Mouse (Mus musculus): ENCODE data around the gene Gm13277. TPM values are rescaled to one million over a fixed set of nuclear protein-coding genes. Genes with fewer than 3 reads are reported as not detected.
"Not testable (repeated sequence)": the region's sequence is repeated elsewhere in the genome, so short reads cannot be mapped to it uniquely, and the experiment has no call there.

The Gm13277 gene
- not detected in 2 replicates for polyA plus RNA-seq (2014; fragmentation: Nextera tagmentation; extraction: Ambion mirVana)

- H3K36me3 ChIP-seq (ENCODE audit: control insufficient read depth, insufficient read depth, low read length); H3K27ac ChIP-seq (ENCODE audit: low read depth); H3K9ac ChIP-seq (ENCODE audit: low read length); H3K27me3 ChIP-seq (replicated peaks; ENCODE audit: control insufficient read depth, insufficient read depth, low read length); H3K9me3 ChIP-seq (ENCODE audit: control insufficient read depth, low read length); DNase-seq (ENCODE audit: low spot score); H3K4me2 ChIP-seq (ENCODE audit: low read length); H3K4me1 ChIP-seq (replicated peaks; ENCODE audit: control insufficient read depth, insufficient read depth, low read length); H3K4me3 ChIP-seq (ENCODE audit: low read depth, low read length); ATAC-seq (replicated peaks; ENCODE audit: low FRiP score, low TSS enrichment, low read depth): not testable (repeated sequence)
- 0% methylated on average over 3 of the region's 28 CpGs for WGBS
Measured at GRCm38 (mm10) chr4:88788402-88788801, at the start of gene Gm13277. TSS of gene Gm13277 (plus strand) at chr4:88788632.

DNA sequence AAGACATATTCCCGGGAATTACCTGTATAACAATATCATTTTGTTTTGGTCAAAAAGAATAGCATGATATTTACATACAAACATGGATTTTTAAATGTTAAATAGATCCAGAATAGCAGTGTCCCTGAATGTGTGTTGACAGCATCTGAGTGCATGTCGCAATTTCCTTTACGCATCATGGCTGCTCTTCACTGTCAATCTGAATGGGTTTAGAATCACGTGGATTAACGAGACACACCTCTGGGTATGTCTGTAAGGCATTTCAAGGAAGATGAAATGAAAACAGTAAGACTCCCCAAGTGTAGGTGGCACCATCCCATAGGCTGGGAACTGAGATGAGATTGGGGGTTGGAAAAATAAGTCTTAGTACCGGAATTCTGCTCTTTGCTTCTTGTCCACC is 49.4 kb upstream of the Gm13277 start:
- no peak for DNase-seq (ENCODE audit: low spot score)
- 89% methylated on average over 6 of the region's 6 CpGs for whole genome bisulfite sequencing
- H3K9ac ChIP-seq (ENCODE audit: low read length), result no peak overlapping the region
- H3K27me3 ChIP-seq (replicated peaks; ENCODE audit: control insufficient read depth, insufficient read depth, low read length), result no peaks in the 10 kb centered on the region
- no peak overlapping the region for H3K4me2 ChIP-seq (ENCODE audit: low read length)
- no peak overlapping the region for H3K4me3 ChIP-seq (ENCODE audit: low read depth, low read length)
- no peaks in the 10 kb centered on the region for H3K36me3 ChIP-seq (ENCODE audit: control insufficient read depth, insufficient read depth, low read length)
- H3K4me1 ChIP-seq (replicated peaks; ENCODE audit: control insufficient read depth, insufficient read depth, low read length), result peaks cover 7% of the 10 kb centered on the region; the same call in 1 of the 2 replicates
- no peak overlapping the region for H3K27ac ChIP-seq (ENCODE audit: low read depth)
- H3K9me3 ChIP-seq (ENCODE audit: control insufficient read depth, low read length), result no peaks in the 10 kb centered on the region
- no peak for ATAC-seq (replicated peaks; ENCODE audit: low FRiP score, low TSS enrichment, low read depth)

DNA sequence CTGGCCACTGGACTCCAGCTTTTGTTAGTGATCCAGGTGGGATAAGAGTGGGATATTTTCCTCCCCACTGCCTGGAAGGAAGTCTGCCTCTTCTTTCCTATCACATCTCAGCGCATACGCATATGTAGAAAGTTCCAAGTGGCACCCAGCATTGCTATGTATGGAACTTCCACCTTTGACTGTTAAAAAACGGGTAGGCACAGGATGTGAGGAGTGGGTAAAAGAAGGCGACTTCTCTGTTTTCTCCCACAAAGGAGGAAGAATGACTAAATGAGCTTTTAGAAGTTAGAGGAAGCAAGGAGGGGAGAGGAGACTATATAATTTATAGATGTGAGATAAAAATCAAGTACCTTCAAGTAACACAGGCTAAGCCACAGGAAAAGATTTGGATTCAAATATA is 47.0 kb upstream of the Gm13277 start:
- WGBS, result 92% methylated on average over 4 of the region's 4 CpGs
- H3K4me1 ChIP-seq (replicated peaks; ENCODE audit: control insufficient read depth, insufficient read depth, low read length), result peaks cover 7% of the 10 kb centered on the region; the same call in 1 of the 2 replicates

GRCm38 (mm10) chr4:88742771-88743371 is 45.6 kb upstream of the Gm13277 start:
- ATAC-seq (replicated peaks; ENCODE audit: low FRiP score, low TSS enrichment, low read depth), result no peak
- no peaks in the 10 kb centered on the region for H3K36me3 ChIP-seq (ENCODE audit: control insufficient read depth, insufficient read depth, low read length)

More for the DNA sequence above, 47.0 kb upstream of the Gm13277 start:
- Histone ChIP-seq H3K27me3 (replicated peaks; ENCODE audit: control insufficient read depth, insufficient read depth, low read length) (no peaks in the 10 kb centered on the region), H3K36me3 (ENCODE audit: control insufficient read depth, insufficient read depth, low read length) (no peaks in the 10 kb centered on the region), H3K9ac (ENCODE audit: low read length) (no peak overlapping the region), H3K4me3 (ENCODE audit: low read depth, low read length) (no peak overlapping the region), H3K9me3 (ENCODE audit: control insufficient read depth, low read length) (no peaks in the 10 kb centered on the region), H3K4me2 (ENCODE audit: low read length) (no peak overlapping the region), H3K27ac (ENCODE audit: low read depth) (no peak overlapping the region)
- DNase-seq (ENCODE audit: low spot score) (no peak), ATAC-seq (replicated peaks; ENCODE audit: low FRiP score, low TSS enrichment, low read depth) (no peak)

DNA sequence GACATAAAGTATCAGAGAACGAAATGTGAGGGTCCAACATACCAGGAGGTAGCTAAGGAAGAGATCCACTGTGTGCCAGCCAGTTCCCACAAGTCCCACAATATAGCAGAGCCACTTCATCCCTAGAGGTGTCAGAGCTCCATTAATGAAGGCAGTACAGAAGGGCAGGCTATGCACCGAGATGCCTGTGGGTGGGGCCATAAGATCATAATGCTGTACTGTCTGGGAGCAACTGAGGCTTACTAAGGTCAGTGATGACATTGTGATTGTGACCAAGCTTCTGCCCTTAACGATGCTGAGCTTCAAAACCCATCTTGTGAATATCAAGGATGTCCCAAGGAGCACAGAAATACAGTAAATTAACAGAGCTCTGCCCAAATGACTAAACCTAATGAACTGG is 44.2 kb upstream of the Gm13277 start:
- 78% methylated on average over 3 of the region's 3 CpGs for WGBS
- Histone ChIP-seq H3K9me3 (ENCODE audit: control insufficient read depth, low read length) (no peaks in the 10 kb centered on the region), H3K27me3 (replicated peaks; ENCODE audit: control insufficient read depth, insufficient read depth, low read length) (no peaks in the 10 kb centered on the region), H3K4me3 (ENCODE audit: low read depth, low read length) (no peak overlapping the region), H3K36me3 (ENCODE audit: control insufficient read depth, insufficient read depth, low read length) (no peaks in the 10 kb centered on the region), H3K4me1 (replicated peaks; ENCODE audit: control insufficient read depth, insufficient read depth, low read length) (peaks cover 7% of the 10 kb centered on the region; the same call in 1 of the 2 replicates), H3K4me2 (ENCODE audit: low read length) (no peak overlapping the region), H3K27ac (ENCODE audit: low read depth) (no peak overlapping the region), H3K9ac (ENCODE audit: low read length) (no peak overlapping the region)
- ATAC-seq (replicated peaks; ENCODE audit: low FRiP score, low TSS enrichment, low read depth), result no peak
- no peak for DNase-seq (ENCODE audit: low spot score)

More at GRCm38 (mm10) chr4:88742771-88743371, 45.6 kb upstream of the Gm13277 start:
- Histone ChIP-seq H3K4me1 (replicated peaks; ENCODE audit: control insufficient read depth, insufficient read depth, low read length) (peaks cover 7% of the 10 kb centered on the region; the same call in 1 of the 2 replicates), H3K9ac (ENCODE audit: low read length) (no peak overlapping the region), H3K9me3 (ENCODE audit: control insufficient read depth, low read length) (no peaks in the 10 kb centered on the region), H3K4me3 (ENCODE audit: low read depth, low read length) (no peak overlapping the region), H3K4me2 (ENCODE audit: low read length) (no peak overlapping the region), H3K27ac (ENCODE audit: low read depth) (no peak overlapping the region), H3K27me3 (replicated peaks; ENCODE audit: control insufficient read depth, insufficient read depth, low read length) (no peaks in the 10 kb centered on the region)
- WGBS, result 71% methylated on average over 7 of the region's 7 CpGs
- no peak for DNase-seq (ENCODE audit: low spot score)

- Histone ChIP-seq H3K27me3 (replicated peaks; ENCODE audit: control insufficient read depth, insufficient read depth, low read length) (no peaks in the 10 kb centered on the region), H3K9me3 (ENCODE audit: control insufficient read depth, low read length) (no peaks in the 10 kb centered on the region), H3K4me3 (ENCODE audit: low read depth, low read length) (no peak overlapping the region), H3K27ac (ENCODE audit: low read depth) (no peak overlapping the region), H3K4me1 (replicated peaks; ENCODE audit: control insufficient read depth, insufficient read depth, low read length) (no peaks in the 10 kb centered on the region), H3K4me2 (ENCODE audit: low read length) (no peak overlapping the region), H3K36me3 (ENCODE audit: control insufficient read depth, insufficient read depth, low read length) (no peaks in the 10 kb centered on the region), H3K9ac (ENCODE audit: low read length) (no peak overlapping the region)
- WGBS, result 54% methylated on average over 6 of the region's 6 CpGs
- no peak for DNase-seq (ENCODE audit: low spot score)
- ATAC-seq (replicated peaks; ENCODE audit: low FRiP score, low TSS enrichment, low read depth), result no peak
Measured at GRCm38 (mm10) chr4:88749926-88750325, 38.5 kb upstream of the Gm13277 start.

- not testable (repeated sequence) for H3K27me3 ChIP-seq (replicated peaks; ENCODE audit: control insufficient read depth, insufficient read depth, low read length); H3K36me3 ChIP-seq (ENCODE audit: control insufficient read depth, insufficient read depth, low read length); H3K4me1 ChIP-seq (replicated peaks; ENCODE audit: control insufficient read depth, insufficient read depth, low read length); H3K27ac ChIP-seq (ENCODE audit: low read depth); H3K9me3 ChIP-seq (ENCODE audit: control insufficient read depth, low read length); H3K4me3 ChIP-seq (ENCODE audit: low read depth, low read length); H3K4me2 ChIP-seq (ENCODE audit: low read length); H3K9ac ChIP-seq (ENCODE audit: low read length); DNase-seq (ENCODE audit: low spot score); ATAC-seq (replicated peaks; ENCODE audit: low FRiP score, low TSS enrichment, low read depth)
- WGBS, result 82% methylated on average over 15 of the region's 15 CpGs
Measured at GRCm38 (mm10) chr4:88754818-88755340, 33.6 kb upstream of the Gm13277 start, which contains the start of gene Gm13271. TSS of gene Gm13271 (plus strand) at chr4:88754868.

DNA sequence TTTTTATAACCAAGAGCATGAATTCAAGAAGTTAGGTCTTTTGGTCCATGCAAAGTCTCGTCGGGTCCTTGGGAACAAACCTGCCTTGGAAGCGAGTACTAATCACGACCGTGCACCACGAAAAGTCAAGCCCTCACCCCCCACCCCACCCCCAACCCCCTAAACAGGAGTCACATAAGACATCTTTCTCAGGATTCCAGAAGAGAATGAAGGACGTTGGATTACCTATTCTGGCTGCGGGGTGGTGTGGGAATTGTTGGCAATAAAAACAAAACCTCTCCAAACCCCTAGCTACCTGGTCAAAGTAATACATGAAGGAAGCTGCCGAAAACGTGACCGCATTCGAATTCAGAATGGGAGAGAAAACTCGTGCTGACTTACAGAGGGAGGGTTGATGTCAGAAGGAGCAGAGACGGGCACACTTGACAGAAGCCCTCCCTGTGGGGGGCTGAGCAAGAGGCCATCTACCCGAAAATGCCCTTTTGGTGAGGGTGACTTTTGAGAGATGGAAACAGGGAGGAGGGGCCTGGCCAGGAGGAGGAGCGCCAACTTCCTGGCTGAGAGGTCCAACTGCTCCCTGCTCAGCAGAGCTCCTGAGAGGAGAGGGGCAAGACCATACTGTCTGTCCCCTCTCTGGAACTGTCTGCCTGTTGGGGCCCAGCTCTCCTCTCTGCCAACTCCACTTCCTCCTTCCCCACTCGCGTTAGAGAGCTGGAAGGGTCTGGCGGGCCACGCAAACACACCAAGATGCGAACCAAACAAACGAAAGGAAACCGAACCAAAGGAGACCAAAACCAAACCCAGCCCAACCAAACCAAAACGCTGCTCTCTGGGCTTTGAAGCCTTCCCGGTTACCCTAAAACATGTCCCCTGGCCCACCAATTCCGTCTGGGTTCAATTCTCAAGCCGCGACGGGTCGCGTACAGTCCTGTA is 31.6 kb upstream of the Gm13277 start:
- Histone ChIP-seq H3K27ac (ENCODE audit: low read depth) (peak overlapping the region; percentile 89), H3K4me3 (ENCODE audit: low read depth, low read length) (peak overlapping the region; percentile 46), H3K4me2 (ENCODE audit: low read length) (peak overlapping the region; percentile 59), H3K9ac (ENCODE audit: low read length) (peak overlapping the region; percentile 53)
- WGBS, result 10% methylated on average over 28 of the region's 31 CpGs
- H3K9me3 ChIP-seq (ENCODE audit: control insufficient read depth, low read length); H3K36me3 ChIP-seq (ENCODE audit: control insufficient read depth, insufficient read depth, low read length); ATAC-seq (replicated peaks; ENCODE audit: low FRiP score, low TSS enrichment, low read depth); H3K27me3 ChIP-seq (replicated peaks; ENCODE audit: control insufficient read depth, insufficient read depth, low read length); H3K4me1 ChIP-seq (replicated peaks; ENCODE audit: control insufficient read depth, insufficient read depth, low read length): not testable (repeated sequence)
- peak; percentile 79 for DNase-seq (ENCODE audit: low spot score)
